Mouse (Mus musculus) embryo, embryonic 9.5 days (tissue): ENCODE measurements around the gene Emb.
"Not testable (repeated sequence)": the region's sequence is repeated elsewhere in the genome, so short reads cannot be mapped to it uniquely, and the experiment has no call there.

Source experiments
- DNase-seq: peaks from one replicate; pipeline ENCODE4 v3.0.0-alpha.2; 2017; ENCODE audit errors: extremely low spot score

Gene Emb

DNA sequence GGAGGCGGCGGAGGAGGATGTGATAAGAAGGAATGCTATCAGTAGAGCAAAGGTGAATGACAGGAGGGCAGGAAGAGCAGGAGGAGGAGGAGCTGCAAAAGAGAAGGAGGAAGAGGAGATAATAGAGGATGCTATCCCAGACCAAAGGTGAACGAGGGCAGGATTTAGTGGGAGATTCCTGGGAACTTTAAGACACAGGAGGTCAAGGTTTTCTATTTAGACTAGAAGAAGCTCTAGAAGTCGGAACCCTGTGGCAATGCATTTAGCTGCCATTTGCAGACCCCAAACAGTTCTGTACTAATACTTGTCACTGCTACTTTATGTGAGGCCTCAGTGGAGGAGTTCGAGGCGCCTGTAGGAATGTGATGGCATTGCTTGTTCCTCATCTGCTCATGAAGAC lies at the start of gene Emb:
Gene Emb (plus strand): TSS at position 301 of the 400 bp plus-strand sequence.
- no peak for DNase-seq

DNA sequence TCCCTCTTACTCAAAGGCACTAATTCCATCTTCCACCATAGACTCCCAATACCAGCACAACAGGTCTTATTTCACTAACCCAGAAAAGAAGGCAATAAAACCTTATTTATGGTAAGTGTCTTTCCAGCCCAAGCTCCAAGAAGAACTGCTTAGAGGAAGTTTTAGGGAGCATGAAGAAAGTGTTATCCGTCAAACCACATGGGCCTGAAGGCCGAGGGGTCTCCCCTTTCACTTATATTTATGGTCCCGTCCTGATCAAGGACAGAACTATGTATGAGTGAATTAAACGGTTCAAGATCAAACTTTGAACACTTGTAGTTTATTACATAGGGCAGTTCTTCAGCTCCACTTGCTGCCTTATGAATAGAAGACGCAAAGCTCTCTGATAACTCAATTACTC lies 44.4 kb upstream of the Emb start:
- no peak for DNase-seq

DNA sequence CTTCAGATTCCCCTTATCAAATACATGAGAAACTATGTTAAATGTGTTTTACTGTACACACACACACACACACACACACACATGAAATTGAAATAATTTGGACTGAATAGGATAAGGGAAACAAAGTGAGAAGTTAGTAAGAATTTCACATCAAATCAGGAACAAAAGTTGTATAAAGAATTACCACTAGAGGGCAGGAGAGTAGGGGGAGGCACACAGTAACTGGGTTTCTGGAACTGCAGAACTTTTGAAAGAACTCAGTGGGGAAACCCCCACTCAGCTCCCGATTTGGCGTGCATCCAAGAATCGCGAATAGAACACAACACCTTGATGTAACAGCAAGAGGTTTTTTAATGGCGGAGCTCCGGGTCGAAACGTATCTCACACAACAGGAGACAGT lies 43.3 kb upstream of the Emb start:
- no peak for DNase-seq

DNA sequence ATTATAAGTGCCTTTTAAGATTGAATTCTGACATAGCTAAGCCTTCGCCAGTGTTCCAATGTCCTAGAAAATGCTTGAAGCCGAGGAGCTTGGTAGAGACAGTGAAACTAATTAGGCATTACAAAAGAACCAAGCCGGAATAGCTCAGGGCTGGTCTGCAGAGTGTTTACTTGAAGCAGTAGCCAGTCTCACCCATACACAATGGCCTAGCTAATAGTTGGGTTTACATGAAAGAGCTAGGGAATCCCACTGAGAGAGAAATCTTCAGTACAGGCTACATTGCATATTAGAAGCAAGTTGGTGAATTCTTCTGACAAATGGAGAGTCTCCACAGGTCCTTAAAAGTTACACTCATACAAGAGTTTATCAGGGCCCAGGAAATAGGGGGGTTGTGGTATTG lies 27.4 kb upstream of the Emb start:
- not testable (repeated sequence) for DNase-seq

DNA sequence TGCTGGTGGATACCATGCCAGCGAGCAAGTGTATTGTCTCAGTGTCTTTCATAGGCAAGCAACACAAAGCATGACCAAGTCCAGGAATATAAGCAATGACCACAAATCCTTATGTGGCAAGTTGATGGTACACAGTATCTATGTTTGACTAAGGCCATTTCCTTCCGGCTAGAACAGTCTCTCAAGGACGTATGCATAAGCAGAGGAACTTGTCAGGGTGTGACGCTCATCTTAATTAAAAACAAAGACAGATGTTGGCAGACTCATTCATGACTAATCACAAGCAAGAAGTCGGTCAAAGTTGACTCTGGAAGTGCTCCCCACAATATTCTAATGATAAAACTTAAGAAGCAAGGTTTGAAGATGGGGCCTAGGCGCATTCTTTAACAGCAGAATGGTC lies 25.0 kb upstream of the Emb start:
- DNase-seq = no peak

DNA sequence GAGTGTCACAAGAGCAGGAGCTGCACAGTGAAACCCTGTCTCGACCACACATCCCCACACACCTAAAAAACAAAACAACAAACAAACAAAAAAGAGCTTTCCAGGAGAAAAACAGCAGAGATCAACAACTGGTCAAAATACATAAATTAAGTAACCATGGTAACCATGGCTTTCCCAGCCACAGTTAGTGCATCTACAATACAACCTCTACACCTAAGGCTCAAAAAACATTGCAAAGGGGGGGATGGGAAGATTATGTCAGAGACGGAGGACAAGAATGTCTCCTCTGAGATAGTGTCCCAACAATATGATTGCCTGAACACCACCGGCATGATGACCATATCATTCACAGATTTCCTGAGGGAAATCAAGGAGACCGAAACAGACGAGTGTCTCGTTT lies 23.0 kb upstream of the Emb start:
- DNase-seq = no peak

DNA sequence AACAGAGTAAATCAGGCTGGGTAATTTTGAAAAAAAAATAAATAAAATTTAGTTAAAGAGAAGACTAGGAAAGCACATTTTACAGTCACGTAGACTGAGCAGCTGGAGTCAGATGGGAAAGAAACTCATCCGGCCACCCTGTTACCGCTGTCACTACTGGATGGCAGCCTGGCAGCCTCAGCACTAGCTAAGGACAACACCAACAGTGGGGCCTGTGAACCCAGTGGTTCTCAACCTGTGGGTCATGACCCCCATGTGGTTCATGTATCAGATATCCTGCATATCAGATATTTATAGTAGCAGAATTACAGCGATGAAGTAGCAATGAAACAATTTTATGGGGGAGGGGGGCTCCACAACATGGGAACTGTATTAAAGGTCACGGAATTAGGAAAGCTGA lies 16.2 kb upstream of the Emb start:
- DNase-seq = no peak

DNA sequence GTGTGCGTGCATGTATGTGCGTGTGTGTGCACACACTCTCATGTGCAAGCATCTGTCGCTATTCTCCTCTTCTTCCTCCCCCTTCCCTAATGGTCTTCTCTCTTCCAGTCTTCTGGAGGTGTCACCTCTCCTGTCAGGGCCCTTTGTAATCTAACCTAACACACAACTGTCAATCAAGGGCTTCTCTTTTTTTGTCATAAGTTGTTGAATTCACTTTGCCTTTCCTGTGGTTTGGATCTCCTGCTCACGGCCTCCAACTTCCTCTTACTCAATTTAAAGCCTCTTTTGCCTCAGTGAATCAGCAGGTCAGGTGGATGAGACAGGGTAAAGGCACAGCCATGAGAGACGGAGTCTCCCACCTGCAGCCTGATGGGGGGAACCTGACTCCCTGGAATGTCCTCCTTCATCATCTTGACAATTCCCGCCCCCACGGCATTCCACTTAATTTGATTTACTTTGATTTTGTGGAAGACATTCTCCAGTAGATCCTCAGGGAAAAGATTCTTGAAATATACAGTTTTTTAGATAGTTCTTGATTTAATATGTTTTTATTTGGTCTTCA lies 14.8 kb upstream of the Emb start:
- DNase-seq = no peak

DNA sequence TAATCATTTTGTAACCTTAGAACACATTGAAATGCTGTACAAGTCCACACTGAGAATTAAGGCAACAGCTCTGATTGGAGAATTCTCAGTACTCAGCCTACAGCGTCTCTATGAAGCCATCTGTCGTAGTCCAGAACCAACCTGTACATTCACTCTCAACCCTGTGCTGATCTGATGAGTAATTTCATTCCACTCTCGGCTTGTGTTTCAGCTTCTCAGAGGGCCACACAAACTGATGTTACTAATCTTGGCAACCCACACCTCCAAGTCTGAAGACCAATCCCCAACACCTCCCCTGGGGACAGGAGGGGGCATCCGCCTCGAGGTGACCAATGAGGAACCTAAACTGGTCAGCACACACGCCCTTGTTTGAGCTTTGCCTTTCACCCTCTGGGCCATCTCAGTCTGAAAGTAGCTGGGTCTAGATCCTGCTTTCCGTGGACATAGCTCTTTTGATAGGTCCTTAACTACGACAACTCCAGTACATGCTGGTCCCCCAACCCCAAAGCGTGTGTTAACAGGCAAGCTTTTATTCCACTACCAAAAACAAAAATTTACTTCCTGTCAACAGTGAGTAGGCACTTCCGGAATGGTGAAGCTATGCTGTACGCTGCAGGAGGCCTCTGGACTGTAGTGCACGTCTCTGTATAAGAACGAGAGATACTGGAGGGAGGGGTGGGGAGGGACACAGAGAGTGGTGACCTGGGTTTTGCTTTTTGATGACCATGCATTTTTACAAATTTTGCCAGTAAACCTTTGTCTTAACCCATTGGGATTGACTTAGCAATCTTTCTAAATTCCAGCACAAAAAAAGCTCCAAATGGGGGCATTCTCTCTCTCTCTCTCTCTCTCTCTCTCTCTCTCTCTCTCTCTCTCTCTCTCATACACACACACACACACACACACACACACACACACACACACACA lies 12.5 kb upstream of the Emb start:
- DNase-seq = no peak

DNA sequence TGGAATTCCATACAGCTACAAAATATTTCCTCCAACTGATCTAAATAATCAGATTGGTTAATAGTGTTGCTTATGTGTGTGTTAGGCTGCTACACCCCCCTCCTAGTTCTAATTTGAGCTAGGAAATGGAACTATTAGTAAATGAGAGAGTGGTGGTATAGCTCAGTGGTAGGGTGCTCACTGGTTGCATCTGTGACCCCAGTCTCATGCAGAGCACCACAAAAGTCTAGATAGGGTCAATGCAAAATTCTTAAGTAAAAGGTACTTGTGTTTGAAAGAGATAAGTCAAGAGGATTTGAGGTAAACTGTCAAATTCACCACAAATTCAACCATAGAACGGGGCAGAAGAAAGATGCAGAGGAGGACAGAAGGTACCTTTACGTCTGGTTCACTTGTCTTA lies 10.7 kb upstream of the Emb start:
- DNase-seq = no peak

DNA sequence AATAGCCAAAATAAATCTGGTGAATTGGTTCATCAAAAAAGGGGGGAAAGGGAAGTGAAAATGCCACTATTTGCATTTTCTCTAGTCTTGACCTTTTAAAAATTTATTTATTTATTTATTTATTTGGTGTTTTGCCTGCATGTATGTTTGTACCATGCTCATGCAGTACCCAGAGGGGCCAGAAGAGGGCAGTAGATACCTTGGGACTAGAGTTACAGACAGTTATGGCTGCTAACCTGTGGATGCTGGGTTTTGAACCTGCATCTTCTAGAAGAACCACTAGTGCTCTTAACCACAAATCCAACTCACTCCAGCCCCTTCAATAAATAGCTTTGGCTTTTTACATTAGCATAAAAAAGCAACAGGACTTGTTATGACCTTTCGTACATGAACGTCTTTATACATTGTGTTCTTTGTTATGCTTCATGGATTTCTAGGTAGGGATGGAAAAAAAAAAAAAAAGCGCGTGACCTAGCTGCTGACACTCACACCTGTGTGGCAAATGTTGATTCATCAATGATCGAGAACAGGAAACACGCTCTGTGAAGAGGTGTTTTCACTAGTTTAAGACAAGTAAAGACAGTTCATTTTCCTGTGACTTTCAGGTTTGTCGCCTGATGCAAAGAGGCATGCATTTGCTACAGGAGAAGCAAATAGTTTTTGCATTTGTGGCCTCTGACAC lies 9.8 kb upstream of the Emb start:
- peak; percentile 75 for DNase-seq

DNA sequence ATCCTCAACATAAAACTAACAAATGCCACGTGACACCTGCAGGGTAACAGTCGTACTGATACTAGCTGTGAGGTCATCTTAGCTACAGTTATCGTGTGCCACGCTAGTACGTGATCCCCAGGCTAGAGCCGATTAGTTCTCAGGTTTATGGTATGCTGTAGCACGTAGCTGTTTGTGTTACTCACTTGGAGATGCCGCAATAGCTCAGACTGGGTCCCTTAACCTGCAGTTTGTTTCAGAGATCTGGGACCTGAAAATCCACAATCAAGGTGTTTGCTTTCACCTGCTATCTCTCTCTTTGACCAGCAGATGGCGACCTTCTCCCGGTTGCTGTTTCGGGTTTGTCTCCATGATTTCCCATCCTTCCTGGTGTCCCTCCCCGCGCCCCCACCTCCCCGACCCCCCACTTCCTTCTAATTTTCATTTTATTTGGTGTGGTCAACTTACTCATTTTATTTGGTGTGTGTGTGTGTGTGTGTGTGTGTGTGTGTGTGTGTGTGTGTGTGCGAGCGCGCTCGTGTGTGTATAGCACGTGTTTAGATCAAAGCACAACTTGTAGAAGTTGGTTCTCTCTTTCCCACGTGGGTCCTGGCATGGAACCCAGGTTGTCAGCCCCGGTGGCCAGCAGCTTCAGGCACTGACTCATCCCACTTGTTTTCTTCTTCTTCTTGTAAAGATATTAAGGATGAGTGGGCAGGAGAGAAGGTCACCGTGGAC lies 5.4 kb upstream of the Emb start:
- peak; percentile 42 for DNase-seq

DNA sequence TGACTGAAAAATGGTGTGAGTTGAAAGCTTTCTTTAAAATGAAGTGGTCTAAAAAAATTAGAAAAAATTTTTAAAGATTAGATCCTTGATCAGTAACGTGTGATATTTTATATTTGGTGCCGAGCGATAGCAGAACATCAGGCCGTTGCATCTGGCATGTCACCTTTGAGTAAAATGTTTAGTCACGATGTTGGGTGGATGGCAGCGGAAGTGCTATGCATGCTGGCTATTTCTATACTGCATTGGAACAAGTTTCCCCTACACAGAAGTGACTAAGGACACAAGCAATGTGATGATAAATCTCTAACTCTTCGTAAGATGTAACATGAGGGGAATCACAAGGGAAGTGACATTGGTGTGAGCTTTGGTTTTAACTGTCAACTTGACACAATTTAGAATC lies 3.7 kb upstream of the Emb start:
- no peak for DNase-seq

DNA sequence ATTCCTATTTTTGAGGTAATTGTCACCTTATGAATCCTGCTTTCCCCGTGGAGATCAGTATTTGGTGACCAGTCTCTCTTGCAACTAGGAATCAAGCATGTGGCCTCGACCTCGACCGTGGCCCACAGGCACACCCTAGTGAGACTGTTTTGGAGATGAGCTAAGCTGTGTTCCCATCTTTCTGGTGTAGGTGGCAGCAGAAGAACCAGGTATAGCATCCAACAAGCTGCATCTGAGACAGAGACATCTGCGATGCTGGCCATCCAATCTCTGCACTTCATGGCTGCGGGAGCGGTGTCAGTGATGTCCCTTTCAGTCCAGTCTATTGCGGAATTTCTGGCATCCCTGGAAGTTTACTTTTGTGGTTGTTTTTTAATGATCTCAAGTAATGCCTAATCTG lies 2.3 kb upstream of the Emb start:
- DNase-seq = no peak

DNA sequence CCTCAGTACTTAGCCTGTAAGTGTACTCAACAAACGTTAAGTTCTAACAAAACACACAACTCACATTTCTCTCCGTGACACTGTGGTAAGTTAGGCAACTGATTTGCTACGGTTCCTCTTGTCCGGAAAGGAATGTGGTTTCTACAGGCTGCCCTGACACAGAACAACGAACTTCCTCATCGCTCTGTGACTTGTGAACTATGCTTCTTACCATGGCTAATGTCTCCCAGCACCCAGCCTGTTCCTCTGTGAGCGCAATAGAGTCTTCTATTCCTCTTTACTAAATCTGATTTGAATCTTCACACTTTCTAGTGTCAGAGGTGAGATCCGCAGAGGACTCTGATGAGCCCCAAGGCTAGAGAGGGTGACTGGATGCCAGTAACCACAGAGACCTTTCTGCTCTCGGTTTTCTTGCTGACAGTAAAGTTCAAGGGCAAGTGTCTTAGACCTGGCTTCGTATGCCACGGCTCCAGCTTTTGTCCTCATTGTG lies 3.1 kb downstream of the Emb start:
- no peak for DNase-seq

DNA sequence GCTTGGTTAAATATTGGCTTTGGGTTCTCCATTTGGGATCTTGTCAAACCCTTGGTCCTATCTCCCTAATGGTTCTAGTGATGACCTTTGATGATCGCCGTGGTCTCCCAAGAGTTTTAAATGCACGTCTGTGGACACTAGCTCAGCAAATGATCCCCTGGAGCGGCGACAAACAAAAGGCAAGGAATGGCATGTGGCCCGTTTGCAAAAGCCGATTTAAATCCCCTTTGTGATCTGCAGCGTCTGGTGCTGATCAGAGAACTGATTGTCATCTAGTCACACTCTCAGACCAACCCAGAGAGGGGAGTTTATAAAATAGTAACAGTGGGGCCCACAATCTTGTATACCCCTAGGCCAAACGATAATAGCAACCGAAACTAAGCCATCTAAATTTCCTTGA lies 7.1 kb downstream of the Emb start:
- peak; percentile 54 for DNase-seq

DNA sequence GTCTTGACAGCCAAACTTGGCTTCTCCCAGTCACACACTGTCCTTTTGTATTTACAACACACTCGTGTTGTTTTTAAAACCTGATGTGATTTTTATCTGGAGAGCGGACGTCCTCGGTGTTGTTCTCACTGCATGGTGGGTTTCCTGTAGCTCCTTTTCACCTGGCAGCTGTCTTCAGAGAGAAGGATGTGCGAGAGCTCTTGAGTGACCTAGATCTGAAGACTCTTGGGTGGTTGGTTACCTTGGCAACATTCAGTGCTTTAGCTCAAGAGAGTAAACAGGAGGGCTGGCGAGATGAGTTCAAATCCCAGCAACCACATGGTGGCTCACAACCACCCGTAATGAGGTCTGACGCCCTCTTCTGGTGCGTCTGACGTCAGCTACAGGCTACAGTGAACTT lies 7.8 kb downstream of the Emb start:
- peak; percentile 42 for DNase-seq

DNA sequence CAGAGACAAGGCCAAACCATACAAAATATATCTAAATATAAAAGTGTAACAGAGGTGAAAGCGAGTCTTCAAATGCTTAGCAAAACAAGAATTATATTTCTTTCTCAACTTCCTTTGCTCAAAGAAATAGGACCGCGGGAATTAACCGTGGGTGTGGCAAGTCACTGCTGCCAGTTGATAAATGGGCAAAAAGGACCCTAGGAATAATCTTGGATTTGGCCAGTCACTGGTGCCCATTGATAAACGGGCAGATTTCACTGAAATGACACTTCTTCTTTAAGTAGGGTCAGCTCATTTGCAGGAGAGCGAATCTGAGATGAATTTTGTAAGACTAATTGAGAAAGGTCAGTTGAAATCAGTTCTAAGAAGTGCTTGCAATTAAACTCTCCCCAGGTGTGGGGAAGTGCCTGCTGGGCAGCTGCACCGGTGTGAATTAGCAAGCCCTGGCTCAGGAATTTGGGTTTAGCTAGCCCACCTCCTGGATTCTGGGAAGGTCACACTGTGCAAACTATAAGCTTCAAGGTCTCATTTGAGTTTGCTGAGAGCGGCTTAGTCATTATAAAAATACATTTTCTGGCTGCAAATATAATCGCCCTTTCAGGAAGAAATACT lies 8.5 kb downstream of the Emb start:
- DNase-seq = no peak

DNA sequence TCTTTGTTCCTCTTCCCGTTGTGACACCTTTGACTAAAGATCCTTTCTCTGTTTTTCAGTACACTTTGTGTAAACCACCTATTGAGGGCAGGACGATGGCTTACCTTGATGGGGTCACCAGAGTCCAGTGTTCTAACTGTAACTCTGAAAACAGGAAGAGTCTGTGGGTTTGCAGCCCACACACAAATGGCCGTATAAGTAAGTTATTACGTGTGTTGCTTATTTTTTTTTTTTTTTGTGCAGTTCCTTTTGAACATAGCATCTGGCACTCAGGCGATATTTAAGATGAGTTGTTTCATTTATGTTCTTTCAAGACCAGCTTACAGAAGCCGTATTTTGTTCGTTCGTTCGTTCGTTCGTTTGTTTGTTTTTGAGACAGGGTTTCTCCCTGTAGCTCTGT lies 9.3 kb downstream of the Emb start:
- no peak for DNase-seq

DNA sequence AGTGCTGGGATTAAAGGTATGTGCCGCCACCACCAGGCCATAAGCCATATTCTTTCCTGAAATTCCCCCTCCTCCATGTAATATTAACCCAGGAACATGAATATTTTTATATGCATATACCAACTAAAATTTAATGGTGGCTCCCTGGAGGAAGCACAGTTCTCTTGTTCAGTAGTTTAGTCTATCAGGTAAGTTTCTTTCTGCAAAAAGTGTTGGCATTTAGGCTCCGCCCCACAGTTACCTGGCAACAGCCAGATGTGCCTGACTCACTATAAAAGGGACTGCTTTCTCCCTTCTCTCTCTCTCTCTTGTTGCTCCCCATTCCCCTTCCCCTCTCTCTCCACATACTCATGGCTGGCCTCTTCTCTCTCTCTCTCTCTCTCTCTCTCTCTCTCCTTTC lies 9.8 kb downstream of the Emb start:
- DNase-seq = no peak

DNA sequence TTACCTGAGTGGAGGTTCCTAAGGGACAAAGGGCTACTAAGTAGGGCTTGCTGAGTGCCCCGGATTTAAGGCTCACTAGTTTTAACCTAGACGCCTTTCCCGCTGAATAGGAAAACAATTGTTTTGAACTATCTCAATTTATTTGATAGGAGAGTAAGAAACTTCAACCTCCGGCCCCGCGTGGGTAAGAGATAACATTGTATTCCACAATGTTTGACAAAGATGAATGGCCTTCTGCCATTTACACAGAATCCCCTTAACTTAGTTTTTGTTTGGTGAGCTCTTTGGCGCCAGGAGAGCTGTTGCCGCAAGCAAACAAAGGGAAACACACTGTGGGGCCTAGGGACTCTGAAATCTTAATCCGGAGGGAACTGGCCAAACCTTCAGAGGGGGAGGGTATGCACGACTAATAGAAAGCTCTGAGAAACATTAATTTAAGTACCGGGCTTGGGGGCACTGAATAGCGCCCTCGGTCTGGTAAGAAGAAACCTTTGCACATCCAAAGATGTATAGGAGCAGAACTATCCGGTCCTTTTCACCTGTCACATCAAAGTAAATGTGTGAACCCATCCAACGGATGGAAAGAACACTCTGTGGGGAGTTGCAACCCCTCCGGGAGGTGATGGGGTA lies 11.7 kb downstream of the Emb start:
- no peak for DNase-seq
